ENCODE assay signal across 16 mouse cellular contexts in the genomic region with DNA sequence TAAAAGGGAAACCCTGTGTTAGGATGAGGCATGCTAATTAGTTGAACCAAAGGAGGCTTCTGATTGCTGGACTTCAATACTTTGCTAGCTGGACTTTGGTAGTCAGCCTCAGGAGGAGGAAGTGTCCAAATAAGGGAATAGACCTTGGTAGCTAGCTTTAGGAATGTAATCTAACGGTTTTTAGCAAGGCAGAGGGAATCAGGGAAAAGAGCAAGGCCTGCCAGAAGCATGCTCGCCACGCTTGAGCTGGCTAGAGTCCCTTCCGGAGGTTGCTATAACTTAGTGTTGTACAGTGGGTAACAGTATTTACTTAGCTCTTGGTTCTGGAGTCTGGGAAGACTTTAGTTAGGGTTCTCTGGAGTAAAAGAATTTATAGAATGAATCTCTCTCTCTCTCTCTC.
DNase-seq lines count a peak whose midpoint lies in the region; ATAC-seq and TF ChIP-seq lines count a peak whose summit lies in the region.
"Had no signal": no experiment of that assay in that cellular context is flagged by ENCODE, and none has a peak within 500 bp of the region (broad histone marks: within the 10 kb centered on the region; RNA-seq: fewer than 3 reads in every experiment).

No protein-coding gene starts in this region.

- no peak for TF ChIP-seq CTCF in lung, postnatal 0 days (IDR thresholded peaks at IDR 0.05)

- DNase-seq in kidney, adult 11 months, result peak; percentile 31
- peak; percentile 52 for DNase-seq in lung, postnatal 0 days (ENCODE audit: low spot score)
- no peak for DNase-seq in lung, adult 18-20 months
- peak; percentile 59 for DNase-seq in adrenal gland, postnatal 14 days
- DNase-seq in yolk sac, embryonic 10.5 days (ENCODE audit: low spot score), result peak; percentile 28
- DNase-seq: cerebellum, adult 2 months; gastrocnemius, postnatal 14 days; thymus, postnatal 14 days had no signal

- peaks cover 8% of the 10 kb centered on the region; the same call in 1 of the 2 replicates for H3K4me1 ChIP-seq in kidney, embryonic 15.5 days
- no peaks in the 10 kb centered on the region for H3K4me1 ChIP-seq in lung, postnatal 0 days (ENCODE audit: insufficient read depth, low read depth, low read length)
- H3K4me1 ChIP-seq in hindbrain, embryonic 16.5 days (ENCODE audit: control insufficient read depth, insufficient read depth, low read depth, low read length), result no peaks in the 10 kb centered on the region
- H3K4me1 ChIP-seq: embryonic facial prominence, embryonic 12.5 days; neural tube, embryonic 12.5 days had no signal

- ATAC-seq in kidney, embryonic 15.5 days (replicated peaks; ENCODE audit: low FRiP score), result no peak
- no peak for ATAC-seq in lung, postnatal 0 days
- no peak for ATAC-seq in hindbrain, embryonic 16.5 days
- ATAC-seq: hindbrain, postnatal 0 days had no signal

- WGBS in kidney, embryonic 15.5 days, result 28% methylated on average over 4 of the region's 4 CpGs
- 16% methylated on average over 4 of the region's 4 CpGs for WGBS in lung, postnatal 0 days
- 69% methylated on average over 4 of the region's 4 CpGs for WGBS in hindbrain, embryonic 16.5 days

- no peak overlapping the region for H3K4me2 ChIP-seq in kidney, embryonic 15.5 days
- H3K4me2 ChIP-seq in lung, postnatal 0 days (replicated peaks; ENCODE audit: low read depth, low read length), result no peak overlapping the region
- no peak overlapping the region for H3K4me2 ChIP-seq in hindbrain, embryonic 16.5 days (ENCODE audit: low read length)
- H3K4me2 ChIP-seq: embryonic facial prominence, embryonic 12.5 days; neural tube, embryonic 12.5 days had no signal

- TF ChIP-seq EP300 in lung, postnatal 0 days (IDR thresholded peaks at IDR 0.05), result no peak

- H3K9ac ChIP-seq in kidney, embryonic 15.5 days, result no peak overlapping the region
- H3K9ac ChIP-seq in lung, postnatal 0 days (replicated peaks; ENCODE audit: low read depth), result no peak overlapping the region
- no peak overlapping the region for H3K9ac ChIP-seq in hindbrain, embryonic 16.5 days (ENCODE audit: low read depth, low read length)
- H3K9ac ChIP-seq: embryonic facial prominence, embryonic 12.5 days; liver, embryonic 14.5 days; neural tube, embryonic 12.5 days had no signal

- no peaks in the 10 kb centered on the region for H3K9me3 ChIP-seq in kidney, embryonic 15.5 days (replicated peaks)
- no peaks in the 10 kb centered on the region for H3K9me3 ChIP-seq in lung, postnatal 0 days (ENCODE audit: low read length)
- no peaks in the 10 kb centered on the region for H3K9me3 ChIP-seq in hindbrain, embryonic 16.5 days (ENCODE audit: control insufficient read depth, low read length)
- H3K9me3 ChIP-seq: embryonic facial prominence, embryonic 12.5 days; forebrain, embryonic 10.5 days; heart, embryonic 10.5 days; neural tube, embryonic 12.5 days had no signal

- H3K27me3 ChIP-seq in kidney, embryonic 15.5 days, result peaks cover 17% of the 10 kb centered on the region
- H3K27me3 ChIP-seq in lung, postnatal 0 days (replicated peaks; ENCODE audit: insufficient read depth, low read length), result no peaks in the 10 kb centered on the region
- no peaks in the 10 kb centered on the region; the same call in 1 of the 2 replicates for H3K27me3 ChIP-seq in hindbrain, embryonic 16.5 days (replicated peaks; ENCODE audit: control insufficient read depth, insufficient read depth, low read length)
- H3K27me3 ChIP-seq: neural tube, embryonic 12.5 days had no signal

- H3K36me3 ChIP-seq in kidney, embryonic 15.5 days, result no peaks in the 10 kb centered on the region
- H3K36me3 ChIP-seq in lung, postnatal 0 days (ENCODE audit: insufficient read depth, low read length), result no peaks in the 10 kb centered on the region
- no peaks in the 10 kb centered on the region for H3K36me3 ChIP-seq in hindbrain, embryonic 16.5 days (ENCODE audit: control insufficient read depth, insufficient read depth, low read length)
- H3K36me3 ChIP-seq: embryonic facial prominence, embryonic 12.5 days; forebrain, embryonic 10.5 days; heart, embryonic 10.5 days; neural tube, embryonic 12.5 days had no signal

- no peak overlapping the region for H3K4me3 ChIP-seq in kidney, embryonic 15.5 days (replicated peaks)
- H3K4me3 ChIP-seq in lung, postnatal 0 days (ENCODE audit: low read depth, low read length), result no peak overlapping the region
- H3K4me3 ChIP-seq in hindbrain, embryonic 16.5 days (ENCODE audit: low read length), result no peak overlapping the region
- H3K4me3 ChIP-seq: embryonic facial prominence, embryonic 12.5 days; forebrain, embryonic 10.5 days; heart, embryonic 10.5 days; neural tube, embryonic 12.5 days had no signal

- H3K27ac ChIP-seq in kidney, embryonic 15.5 days, result no peak overlapping the region
- H3K27ac ChIP-seq in lung, postnatal 0 days (ENCODE audit: low read length), result no peak overlapping the region
- no peak overlapping the region for H3K27ac ChIP-seq in hindbrain, embryonic 16.5 days (ENCODE audit: low read depth, low read length)
- H3K27ac ChIP-seq: embryonic facial prominence, embryonic 12.5 days; forebrain, embryonic 10.5 days; hindbrain, postnatal 0 days; liver, embryonic 14.5 days; neural tube, embryonic 12.5 days had no signal

Comparison
In these comparisons a context has a peak if more than half of its experiments do, and no peak if none do; other contexts are left out.
1. DNase-seq: peak in kidney, adult 11 months (single experiment), lung, postnatal 0 days (single experiment), adrenal gland, postnatal 14 days (single experiment) and yolk sac, embryonic 10.5 days (single experiment); none in lung, adult 18-20 months (0 of 2).